Mouse (Mus musculus) left cerebral cortex, adult 11 months (tissue): ENCODE results near the gene Actl11.

ENCODE experiments used
- DNase-seq: peaks from one replicate; pipeline ENCODE4 v3.0.0; 2022; ENCODE audit warnings: low spot score

Actl11 gene

DNA sequence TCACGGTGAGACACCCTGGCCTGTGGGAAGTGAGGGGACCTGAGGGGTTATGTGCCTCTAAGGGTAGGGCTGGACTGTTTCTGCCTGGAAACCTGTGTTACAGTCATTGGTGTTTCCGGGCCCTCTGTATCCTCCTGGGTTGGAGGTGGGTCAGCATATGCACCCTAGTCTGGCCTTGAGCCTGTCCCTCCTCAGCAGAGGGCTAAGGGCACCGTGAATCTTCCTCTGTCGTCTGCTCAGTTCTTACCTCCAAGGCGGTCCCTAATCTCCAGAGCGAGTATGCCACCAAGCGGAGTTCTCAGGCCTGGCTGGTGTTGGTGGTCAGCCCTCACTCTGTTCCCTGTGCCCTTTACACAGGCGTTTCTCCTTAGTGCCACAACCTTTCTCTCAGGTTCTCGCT is 34.6 kb downstream of the Actl11 start:
- DNase-seq, result no peak

DNA sequence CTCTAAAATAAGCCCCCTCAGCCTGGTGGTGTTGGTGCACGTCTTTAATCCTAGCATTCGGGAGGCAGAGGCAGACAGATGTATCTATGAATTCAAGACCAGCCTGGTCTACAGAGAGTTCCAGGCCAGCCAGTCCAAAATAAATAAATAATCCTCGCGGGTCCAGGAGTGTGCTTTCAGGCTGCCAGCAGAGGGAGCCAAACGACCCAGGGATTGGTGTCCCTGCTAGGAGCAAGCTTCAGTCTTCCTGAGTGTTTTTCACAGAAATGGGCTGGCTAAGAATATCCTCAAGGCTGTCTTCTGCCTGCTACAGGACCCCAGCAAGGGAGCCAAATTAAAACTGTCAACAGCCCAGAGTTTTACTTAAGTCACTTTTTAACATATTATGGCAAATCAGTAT is 35.4 kb downstream of the Actl11 start:
- no peak for DNase-seq

DNA sequence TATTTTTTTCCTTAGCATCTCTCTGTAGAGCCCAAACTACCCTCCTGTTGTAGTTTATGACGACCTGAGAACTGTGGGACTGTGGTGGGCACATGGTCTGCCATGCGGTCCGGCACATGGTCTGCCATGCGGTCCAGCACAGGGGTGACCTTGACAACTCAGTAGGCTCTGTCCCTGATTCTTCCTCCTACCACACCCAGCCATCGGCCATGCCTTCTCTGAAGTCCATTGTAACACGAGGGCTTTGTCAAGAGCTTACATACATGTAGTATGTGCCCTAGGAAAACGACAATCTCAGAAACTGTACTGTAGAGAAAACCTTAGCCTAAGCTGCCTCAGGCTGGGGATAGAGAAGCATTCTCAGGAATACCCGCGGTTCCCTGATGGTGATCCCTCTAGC is 36.4 kb downstream of the Actl11 start:
- DNase-seq, result no peak

DNA sequence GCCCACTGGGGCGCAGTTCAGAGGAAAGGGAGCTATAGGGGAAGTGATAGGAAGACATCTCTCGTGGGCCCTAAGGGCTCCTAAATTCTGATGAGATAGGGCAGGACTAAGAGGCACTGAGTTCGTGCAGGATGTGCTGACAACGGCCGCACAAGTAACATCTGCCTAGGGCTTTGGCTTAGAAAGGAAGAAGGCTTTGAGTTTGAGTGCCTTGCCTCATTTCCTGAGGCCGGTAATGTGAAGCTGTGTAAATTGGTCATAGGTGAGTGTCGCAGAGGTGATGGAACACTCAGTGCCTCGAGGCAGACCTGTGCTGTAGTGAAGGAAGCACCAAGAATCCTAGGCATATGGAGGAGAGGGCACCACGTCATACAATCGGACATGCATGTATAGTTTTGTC is 38.4 kb downstream of the Actl11 start:
- no peak for DNase-seq

DNA sequence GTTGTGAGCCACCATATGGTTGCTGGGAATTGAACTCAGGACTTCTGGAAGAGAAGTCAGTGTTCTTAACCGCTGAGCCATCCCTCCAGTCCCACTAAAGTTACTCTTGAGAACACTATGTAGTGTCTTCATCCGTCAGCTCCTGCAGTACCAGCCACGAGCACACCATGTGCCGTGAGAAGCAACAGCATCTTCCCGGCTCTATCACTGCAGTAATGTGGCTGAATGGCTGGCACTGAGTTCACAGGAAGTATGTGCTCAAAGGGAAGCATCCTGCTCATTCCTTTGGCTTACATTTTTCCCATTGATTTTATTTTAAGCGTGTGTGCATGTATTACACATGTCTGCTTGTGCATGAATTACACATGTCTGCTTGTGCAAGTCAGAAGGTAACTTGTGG is 39.2 kb downstream of the Actl11 start:
- DNase-seq, result no peak

DNA sequence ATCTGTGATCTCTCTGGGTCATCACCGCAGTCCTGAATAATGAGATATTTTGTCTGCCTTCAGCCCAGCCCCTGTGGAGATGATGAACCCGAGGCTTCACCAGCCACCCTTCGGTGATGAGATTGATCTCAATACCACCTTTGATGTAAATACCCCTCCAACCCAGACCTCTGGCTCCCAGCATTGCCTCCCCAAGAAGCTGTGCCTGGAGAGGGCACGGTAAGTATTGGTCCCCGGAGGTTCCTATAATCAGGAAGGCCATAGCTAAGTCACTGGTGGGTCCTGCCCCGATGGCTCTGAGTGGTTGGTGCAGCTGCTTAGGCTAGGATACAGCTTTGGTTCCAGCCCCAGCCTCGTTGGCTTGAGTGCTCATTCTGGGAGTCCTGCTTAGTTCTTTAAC is 40.3 kb downstream of the Actl11 start:
- DNase-seq, result no peak

DNA sequence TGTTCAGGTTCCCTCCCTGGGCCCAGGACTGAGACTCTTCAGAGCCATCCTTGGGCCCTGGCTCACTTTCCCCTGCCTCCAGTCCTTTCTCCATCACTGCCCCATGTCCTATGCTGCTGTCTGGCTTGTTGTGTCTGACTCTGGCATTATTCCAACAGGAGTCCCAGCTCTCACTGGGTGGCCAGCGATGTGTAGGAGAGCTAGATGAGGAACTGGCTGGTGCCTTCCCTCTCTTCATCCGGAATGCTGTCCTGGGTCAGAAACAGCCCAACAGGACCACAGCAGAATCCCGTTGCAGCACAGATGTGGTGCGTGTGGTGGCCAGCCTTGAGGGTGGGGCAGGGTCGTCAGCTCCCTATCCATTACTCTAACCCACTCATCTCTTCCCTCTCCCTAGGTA is 42.0 kb downstream of the Actl11 start:
- DNase-seq, result no peak

DNA sequence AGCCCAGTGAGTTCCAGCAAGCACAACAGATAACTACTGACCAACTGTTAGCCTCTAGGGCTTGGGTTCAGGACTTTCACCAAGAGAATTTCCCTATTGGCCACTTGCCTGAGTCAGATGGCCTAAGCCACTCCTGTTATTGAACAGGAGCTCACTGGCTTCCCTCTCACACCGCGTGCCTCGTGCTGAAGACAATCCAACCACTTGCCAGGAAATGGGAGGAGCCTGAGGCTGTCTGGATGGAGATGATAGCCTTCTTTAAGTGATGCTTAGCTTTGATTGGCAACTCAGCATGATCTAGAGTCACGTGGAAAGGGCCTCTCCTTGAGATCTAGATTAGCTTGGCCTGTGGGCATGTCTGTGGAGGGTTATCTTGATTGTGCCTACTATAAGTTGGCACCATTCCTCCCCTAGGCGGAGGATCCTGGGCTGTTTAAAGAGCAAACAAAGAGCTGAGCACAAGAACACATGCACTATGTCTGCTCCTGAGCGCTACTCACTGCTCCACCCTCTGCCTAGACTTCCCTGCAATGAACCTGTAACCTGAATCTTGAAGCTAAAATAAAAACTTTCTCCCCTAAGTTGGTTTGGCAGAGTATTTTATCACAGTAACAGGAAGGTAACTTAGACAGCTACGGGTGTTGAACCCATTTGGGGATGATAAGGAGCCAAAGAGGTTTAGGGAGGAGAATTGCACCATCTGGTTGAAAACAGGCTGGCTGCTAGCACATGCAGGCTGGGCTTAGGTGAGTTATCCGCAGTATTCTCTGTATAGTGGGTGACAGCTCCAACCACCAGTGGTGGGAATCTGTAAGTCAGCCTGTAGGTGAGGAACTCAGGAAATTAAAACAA is 43.6 kb downstream of the Actl11 start:
- no peak for DNase-seq

DNA sequence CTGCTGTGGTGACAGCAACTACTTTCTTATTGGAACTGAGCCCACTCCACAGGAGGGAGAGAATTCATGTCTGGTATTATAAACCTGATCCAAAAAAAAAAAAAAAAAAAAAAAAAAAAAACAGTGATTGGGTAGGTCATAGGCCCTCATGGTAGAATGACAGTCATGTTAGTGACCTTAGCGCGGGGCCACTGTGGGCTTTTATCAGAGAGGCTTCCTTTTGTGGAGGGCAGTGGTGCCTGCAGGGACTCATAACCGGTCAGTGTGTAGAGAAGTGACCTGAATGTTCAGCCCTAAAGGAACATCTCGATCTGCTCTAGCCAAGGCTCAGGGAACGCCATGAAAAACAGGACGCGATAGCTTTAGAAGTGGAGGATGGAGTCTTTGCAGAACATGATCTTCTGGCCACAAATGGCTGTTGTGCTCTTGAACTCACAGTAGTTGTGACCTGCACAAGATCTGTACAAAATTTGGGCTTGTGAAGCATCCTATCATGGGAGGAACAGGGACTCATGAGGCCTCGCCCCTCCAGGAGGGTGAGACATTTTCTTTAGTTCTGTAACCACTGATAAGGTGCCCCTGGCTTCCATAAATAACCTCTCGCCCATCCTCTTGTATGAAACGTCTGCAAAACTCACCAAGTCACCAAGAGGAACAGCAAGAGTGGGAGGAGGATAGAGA is 46.4 kb downstream of the Actl11 start:
- DNase-seq, result no peak

DNA sequence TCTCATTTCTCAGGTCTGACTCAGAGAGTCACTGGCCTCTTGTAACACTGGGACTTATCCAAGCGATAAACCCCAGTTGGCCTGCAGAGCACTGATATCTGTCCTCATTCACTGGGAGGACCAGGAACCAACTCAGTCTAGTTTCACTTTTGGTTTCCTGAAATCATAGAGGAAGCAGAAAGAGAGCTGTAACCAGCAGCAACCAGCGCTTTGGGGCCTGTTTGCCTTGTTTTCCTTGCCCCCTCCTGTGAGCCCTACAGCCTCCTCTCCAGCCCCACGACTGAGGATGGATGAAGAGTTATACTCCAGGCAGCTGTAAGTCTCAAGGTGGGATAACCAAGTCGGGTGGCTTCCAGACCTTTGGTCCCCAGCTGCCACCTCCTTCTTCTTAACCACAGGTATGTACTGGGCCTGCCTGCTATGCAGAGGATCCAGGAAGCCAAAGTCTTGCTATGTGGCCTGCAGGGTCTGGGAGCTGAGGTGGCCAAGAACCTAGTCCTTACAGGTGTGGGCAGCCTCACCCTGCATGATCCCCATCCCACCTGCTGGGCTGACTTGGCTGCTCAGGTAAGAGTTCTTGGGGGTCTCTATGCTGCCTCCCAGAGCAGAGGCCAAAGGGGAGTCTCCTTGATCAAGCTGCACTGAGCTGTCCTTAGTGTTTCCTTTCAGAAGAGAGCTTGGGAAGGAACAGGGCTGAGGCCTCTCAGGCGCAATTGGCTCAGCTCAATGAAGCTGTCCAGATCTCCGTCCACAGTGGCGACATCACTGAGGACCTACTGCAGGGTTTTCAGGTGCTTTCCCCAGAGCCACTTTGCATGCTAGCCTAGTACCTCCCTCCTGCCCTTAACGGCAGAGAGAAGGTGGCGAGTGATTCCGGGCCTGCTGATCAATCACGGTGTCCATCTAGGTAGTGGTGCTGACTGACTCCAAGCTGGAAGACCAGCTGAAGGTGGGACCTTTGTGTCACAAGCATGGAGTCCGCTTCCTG is 47.4 kb downstream of the Actl11 start, which contains the start of gene Uba7:
Uba7 (plus strand) TSS at position 107 of the 988 bp plus-strand sequence.
- no peak for DNase-seq

DNA sequence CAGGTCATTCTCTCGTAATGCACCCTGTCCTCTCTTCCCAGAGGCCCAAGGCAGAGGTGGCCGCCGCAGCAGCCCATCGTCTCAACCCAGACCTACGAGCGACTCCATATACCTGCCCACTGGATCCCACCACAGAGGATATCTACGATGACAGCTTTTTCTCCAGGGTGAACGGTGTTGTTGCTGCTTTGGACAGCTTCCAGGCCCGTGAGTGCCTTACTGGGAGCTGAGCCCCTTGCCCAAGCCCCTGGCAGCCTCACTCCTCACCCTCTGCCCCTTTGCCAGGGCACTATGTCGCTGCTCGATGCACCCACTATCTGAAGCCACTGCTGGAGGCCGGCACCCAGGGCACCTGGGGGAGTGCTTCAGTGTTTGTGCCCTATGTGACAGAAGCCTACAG is 50.5 kb downstream of the Actl11 start:
- DNase-seq, result no peak
